Mouse (Mus musculus): ENCODE data around the gene Epn3.
A peak's percentile ranks its signal among the peaks of the same experiment; 100 is the strongest.

The Epn3 gene

DNA sequence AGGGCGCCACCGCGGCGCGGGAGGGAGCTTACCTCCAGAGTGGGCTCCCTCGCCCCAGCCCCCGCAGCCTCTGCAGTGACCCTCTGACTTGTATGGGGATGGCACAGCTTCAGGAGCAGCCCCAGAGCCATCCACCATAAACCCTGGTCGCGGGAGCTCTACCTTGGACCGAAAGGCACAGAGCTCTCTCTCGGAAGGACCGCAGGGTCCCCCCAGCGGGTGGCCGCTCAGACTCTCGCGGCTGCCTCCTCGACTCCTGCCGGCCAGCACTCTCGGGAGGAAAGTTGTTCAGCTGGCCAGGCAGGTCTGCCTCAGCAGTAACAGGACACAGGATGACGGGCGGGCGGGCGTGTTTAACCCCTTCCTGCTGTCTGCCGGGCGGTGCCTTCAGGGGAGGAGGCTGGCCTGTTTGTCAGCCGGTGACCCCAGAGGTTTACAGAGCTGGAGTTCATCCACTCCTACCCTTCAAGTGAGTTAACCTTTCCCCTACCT, at the start of gene Epn3:
Gene Epn3, minus strand, starts transcription at position 314 of the 492 bp plus-strand sequence.
- DNase-seq: peak; percentile 66 to 72

DNA sequence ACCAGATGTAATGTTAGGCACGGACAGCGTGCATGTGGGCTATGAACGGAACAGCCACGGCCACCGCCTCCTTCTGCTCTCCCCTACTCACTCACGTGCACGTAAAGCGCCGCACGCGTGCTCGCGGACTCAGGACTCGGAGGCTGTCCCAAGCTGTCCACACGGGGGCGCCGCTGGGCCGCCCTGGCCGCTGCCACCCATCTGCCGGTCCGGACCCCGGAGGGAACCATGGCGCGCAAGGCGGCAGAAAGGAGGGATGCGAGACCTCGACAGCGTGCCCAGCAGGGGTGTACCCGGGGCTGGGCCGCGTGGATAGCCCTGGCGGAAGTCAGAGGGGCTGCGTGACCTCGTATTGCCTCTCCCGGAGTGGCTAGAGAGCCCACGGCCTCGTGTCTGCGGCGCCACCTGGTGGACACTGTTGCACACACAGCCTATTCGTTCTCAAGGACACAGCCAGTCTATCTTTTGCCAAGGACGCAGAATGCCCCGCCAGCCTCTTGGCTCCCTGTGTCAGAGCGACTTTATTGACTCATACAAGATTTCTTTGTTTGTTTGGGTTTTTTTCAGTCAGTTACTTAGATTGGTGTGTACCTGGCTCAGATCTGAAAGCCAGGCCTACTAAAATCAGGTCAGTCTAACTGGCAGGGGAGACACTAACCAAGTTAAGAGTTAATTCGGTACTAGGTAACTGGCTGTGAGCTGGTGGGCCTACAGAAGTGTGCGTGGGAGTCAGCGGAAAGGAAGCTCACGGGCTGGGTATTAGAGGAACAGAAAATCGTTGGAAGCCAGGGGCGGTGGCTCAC, 49.3 kb upstream of the Epn3 start, which contains the start of gene Rsad1:
Gene Rsad1, minus strand, starts transcription at position 368 of the 803 bp plus-strand sequence.
- DNase-seq: peak; percentile 98 to 99

DNA sequence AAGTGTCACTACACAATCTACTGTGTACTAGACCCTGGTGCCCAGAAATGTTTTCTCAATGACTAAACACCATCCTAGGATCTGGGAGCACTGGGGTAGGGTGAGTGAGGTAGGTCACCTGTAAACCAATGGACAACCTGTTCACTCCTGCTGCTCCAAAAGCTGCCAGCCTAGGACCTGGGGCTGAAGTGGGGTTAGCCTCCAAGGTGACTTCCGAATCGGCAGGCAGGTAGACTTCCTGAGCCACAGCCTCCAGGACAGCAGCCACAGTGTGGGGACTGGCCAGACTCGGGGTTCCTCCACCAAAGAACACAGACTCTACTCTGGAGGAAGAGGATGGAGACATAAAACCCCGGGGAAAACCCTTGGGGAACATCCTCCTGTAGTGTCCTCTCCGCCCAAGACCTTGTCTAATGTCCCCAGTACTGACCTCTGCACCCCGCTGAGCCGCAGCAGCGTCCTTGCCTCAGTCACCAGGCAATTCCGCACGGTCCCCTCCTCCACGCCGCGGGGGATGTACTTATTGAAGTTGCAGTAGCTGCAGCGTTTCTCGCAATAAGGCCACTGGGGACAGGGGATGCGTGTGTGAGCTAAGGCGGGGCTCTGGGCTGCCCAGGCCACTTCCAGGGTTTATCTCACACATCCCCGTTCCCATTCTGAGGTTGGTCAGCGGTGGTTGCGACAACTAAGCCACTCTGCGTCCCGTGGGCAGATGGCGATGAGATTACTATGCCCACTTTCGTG, 48.4 kb upstream of the Epn3 start:
- peak; percentile 78 to 79 for DNase-seq

DNA sequence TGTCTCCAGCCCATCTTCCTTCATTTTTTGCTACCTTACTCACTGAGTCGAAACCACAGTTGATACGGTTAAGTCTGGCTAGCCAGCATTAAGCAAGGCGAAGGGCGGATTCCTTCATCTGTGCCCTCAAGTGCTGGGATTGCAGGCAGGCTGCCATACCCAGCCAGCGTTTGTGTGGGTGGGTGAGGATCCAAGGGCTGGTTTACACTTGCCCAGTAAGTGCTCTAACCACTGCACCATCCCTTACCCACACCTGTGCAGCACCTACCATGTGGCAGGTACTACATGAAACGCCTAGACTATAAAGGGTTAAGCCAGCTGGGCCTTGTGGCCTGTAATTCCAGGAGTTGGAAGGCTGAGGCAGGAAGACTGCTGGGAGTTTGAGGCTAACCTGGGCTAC, 47.5 kb upstream of the Epn3 start:
- no peak for DNase-seq

DNA sequence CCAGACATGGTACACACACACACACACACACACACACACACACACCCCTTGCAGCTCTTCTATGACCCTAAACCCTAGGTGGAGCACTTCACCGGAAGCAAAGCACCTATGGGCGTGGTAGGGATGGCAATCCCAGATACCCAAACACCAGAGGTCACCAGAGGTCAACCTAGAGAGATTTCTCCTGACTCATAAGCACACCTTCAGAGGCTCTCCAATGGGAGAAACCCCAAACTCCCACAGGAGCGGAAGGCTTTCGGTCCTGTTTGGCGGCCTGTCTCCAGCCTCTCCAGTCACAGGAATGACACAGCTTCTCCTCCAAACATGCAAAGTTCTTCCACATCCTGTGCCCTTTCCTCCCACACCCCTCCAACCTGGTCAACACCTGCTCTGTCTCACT, 46.6 kb upstream of the Epn3 start:
- DNase-seq: no peak

DNA sequence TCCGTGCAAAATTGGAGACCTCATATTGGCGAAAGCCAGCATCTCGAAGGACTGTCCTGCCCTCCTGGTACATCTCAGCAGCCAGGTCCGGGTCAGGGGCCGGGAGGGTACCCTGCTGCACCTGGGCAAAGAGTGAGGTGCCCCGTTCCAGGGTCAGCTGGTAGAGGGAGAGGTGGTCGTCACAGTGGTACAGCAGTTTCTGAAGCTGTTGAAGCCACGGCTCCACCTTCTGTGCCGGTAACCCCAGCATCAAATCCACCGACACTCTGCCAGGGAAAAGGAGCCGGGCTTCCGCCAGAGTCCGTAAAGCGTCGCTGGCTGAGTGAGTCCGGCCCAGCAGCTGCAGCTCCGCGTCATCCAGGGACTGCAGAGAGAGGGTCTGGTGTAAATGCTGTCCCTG, 44.6 kb upstream of the Epn3 start:
- peak; percentile 35 to 51 for DNase-seq

DNA sequence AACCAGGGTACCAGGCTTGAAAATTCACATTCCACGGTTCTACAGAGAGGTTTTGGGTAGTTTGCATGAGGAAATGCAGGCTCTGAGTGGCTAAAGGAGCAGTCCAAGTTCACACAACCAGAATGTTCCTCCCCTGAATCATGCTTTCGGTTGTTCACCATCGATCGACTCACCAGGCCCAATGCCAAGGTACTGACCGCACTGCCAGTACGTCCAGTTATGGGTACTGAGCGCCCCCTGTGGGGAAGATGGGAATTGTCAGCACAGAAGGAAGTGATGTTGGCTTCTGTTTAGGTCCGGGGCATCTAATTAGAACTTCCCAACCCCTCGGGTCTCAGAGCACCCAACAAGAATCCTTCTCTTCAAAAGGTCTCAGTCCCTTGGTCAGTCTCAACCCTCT, 44.2 kb upstream of the Epn3 start:
- DNase-seq: peak; percentile 99 to 100

DNA sequence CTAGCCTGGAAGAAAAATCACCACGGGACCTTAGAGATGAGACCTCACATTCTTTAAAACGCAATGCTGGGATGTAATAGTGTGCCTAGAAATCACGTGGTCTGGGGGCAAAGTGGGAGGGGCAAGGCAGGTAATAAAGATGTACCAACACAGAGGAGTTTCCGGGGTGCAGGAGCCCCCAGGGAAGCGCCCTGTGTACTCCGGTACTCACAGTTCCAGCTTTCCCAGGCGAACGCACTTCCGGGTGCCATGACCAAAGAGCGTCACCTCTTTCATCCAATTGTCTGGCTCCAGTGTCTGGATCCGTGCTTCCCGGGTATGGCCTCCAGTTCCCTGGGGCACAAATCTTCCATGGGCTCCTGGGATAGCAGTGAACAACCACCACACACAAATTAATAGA, 43.6 kb upstream of the Epn3 start:
- DNase-seq: no peak

DNA sequence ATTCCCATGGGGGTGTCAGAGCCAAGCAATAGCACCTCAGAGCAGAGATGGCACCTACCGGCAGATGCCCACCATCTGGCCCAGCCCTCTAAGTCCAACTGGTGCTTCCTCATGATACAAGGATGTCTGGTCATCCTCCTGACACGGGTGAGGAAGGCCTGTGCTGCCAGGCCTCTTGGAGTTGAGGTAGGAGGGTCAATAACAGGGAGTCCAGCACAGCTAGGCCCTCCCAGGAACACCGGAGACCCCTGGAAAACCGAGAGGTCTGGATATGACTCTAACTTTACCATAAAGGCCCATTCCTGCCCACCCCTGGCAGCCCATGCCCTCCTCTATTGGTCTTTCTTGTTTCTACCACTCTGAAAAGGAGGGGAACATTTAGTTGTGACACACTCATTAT, 42.6 kb upstream of the Epn3 start:
- DNase-seq: no peak

DNA sequence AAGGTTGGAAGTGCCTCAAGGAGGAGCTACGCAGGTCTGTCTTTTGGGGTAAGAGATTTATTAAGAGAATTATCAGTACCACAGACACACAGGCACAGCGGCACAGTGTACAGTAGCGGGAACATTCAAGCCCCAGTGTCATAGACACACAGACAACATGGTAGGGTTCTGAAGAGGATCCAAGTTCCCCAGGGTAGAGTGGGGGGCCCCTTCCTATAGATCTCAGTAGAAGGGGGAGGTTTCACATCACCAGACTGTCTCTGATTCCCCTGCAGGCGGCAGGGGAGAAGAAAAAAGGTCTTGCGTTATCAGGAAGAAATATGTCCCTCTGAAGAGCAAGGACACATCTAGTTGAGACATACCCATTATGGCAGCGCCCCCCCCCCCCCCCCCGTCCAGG, 40.0 kb upstream of the Epn3 start:
- no peak for DNase-seq

DNA sequence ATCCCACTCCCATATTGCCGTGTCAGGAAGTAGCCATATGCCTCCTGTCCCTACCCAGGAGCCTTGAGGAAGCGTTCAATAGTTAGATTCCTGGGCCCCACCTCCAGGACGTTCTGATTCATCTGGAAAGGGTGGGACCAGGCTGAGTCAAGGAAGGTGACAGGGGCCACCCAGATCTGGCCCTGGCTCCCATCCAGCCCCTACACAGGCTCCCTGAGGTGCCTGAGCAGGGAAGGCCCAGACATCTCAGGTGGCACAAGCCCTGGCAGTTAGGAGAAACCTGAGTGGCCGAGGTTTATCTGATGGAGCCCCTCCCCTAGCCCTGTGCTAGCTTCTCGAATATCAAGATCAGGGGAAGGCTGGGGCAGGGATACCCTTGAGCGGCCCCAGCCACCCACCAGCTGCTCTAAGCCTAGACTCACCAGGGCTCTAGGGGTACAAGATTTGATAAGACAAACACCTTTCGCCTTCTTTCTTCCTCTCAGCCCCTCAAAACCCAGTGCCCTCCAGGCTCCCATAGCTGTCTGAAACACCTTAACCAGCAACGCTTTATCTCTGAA, 39.0 kb upstream of the Epn3 start:
- no peak for DNase-seq

DNA sequence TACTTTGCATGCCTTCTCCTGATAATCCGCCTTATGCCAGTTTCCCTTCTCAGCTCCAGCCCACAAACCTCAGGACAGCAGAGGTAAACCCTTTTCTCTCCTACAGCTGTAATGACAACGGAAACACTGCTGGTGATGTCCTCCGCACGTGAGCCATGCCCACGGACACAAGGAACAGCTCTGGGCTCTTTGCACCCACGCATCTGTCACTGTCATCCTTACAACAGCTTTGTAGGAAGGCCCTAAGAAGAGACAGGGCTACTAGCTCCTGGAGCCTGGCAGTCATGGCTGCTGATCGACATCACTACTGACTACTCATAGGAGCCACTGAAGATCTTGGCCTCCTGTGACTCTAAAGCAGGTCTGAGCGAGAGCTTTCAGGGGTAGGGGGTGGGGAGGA, 33.4 kb upstream of the Epn3 start:
- DNase-seq: no peak

DNA sequence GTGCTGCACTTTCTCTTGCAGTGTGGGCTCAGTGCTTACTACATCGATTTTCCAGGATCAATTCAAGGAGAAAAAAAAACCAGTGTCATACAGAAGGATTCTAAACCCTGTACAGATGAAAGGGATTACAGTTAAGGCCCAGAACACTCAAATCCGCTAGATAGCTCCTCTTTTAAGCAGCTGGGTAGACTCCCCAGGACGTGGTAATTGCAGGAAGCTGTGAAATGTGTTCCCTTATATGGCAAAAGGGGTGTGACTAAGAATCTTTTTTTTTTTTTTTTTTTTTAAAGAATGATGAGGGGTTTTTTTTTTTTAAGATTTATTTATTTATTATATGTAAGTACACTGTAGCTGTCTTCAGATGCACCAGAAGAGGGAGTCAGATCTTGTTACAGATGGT, 29.1 kb upstream of the Epn3 start:
- no peak for DNase-seq

DNA sequence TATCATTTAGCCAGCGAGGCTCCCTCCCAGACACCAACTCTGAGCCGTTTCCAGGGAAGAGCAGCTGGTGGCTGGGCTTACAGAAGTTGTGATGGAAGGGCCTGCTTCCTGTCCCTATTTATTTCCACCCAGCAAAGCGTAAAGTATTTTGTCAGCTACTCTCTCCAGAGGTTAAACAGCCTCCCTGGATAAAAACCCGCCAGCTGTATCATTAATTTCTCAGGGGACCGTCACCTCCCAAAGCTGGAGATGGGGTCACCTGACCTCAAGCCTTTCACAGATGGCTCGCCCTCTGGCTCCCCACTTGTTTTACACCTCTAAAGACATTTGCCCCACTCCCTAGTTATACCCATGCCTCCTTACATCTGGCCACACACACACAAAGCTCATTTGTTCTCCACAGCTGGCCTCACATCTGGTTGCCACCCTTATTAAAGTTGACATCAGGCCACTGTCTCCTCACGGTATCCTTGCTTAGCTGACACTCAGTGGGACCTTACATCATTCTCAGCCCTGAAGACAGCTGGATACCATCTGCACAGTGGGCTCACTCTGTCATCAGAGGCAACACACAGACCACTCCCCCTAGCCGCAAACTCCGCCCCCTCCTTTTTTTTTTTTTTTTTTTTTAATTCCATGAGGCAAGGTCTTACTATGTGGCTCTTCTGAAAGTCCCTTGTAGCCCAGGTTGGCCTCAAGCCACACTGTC, 26.6 kb upstream of the Epn3 start:
- no peak for DNase-seq

DNA sequence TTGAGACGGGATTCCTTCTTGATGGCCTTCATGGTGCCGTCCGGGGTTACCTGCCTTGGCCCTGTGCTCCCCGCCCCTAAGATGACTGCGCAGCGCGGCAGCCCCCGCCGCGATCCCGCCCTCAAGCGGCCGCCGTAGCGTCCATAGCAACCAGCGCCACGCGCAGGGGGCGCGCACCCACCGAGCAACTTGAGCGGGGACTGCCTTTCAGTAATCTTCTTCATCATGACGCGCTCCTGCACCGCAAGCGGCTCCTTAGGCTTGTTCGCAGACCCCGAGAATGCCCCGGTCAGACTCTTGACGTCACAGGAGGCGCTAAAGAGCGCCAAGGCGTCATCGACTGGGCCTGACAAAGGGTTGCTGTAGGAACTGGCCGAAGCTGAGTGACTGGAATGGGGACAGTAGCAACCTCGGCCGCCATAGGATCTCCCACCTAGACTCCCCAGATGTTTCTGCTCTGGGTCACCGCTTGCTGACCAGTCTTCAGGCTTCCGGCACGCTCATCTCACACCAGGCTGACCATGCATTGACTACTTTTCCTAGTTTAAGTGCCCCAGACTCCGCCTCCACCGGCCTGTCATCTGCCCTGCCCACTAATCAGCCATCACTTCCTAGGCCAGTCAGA, 21.6 kb upstream of the Epn3 start, which contains the start of gene Mycbpap:
Gene Mycbpap, minus strand, starts transcription at position 524 of the 625 bp plus-strand sequence.
- DNase-seq: peak; percentile 73 to 75

DNA sequence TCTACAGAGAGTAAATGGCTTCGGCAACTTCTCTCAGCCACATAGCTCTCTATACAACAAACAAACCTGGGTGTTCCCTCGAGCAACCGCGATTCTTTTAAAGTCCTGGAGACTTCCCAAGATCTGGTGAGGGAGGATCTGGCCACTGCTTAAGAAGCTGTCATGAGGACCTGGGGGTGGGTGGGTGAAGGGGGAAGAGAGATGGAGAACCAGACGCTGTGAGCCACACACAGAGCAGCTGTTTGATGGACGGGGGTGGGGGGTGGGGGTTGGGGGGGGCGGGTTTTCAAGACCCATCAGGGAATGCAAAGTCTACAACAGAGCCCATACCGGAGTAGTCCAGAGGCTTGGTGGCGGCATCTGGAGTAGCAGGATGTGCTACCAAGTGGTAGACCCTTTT, 13.7 kb upstream of the Epn3 start:
- DNase-seq: no peak

DNA sequence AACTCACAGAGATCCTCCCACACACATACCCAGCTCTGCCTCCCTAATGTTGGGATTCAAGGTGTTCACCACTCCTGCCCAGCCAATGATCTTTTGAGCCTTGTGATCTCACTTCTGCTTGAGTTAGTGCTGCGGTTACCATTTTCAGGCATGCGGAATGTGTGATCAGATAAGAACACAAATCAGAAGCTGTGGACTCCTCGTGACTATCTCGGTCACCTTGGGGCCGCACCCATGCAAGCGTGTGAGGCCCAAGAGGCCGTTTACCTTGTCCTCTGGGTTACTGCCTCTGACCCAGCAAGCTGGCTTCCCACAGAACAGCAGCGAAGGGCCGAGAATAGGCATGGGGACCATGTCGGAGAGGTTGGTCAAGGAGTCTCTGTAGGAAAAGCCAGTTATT, 9.2 kb upstream of the Epn3 start:
- no peak for DNase-seq

DNA sequence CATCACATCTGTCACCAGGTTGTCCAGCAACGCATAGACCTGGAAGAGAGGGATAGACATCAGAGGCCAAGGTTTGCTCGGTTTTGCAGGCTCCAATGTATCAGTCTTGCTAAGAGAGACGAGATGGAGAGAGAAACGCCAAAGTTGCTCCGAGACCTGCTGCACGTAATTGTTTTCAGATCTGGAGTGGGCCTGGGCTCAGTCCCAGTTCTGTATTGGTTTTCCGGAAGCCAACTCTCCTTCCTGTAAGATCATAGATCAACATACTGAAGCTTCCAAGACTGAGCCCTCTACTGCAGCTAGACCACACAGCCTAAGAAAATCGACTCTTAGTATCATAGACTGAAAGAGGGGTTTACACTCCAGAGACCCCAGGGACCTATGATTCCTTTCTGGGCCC, 1.7 kb upstream of the Epn3 start:
- no peak for DNase-seq

DNA sequence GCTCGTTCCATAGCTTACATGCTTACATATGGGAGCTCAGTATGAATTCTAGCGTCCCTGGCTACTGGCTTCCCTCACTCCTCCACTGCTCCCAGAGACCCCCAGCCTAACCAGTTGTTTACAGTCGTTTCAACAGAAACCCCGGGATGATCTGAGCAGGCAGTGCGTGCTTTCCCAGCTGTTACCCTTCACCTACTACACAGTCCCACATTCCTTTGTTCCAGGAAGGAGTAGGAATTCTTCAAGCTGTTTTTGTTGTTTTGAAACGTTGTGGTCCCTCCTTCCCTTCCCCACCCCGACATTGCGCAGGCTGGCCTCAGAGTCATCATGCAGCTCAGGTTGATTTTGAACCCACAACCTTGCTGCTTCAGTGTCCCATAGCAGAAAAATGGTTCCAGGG, 588 bp upstream of the Epn3 start:
- no peak for DNase-seq

DNA sequence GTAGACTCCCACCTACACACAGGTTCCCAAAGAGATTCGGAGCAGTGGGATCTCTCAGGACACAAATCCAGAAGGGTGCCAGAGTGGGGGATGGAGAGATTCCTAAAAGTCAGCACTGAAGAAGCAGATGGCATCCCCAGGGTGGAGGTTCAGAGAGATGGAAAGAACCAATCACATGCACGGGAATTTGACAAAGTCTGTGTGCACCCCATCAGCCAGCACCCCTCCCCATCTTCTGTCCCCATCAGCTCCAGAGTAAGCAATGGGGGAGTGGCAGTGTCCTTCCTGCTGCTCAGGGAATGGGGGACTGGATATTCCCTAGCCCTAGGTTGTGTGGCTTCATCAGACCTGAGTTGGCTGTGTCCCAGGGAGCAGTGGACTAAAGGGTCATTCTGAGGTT, 739 bp downstream of the Epn3 start:
- DNase-seq: peak; percentile 88 to 90

DNA sequence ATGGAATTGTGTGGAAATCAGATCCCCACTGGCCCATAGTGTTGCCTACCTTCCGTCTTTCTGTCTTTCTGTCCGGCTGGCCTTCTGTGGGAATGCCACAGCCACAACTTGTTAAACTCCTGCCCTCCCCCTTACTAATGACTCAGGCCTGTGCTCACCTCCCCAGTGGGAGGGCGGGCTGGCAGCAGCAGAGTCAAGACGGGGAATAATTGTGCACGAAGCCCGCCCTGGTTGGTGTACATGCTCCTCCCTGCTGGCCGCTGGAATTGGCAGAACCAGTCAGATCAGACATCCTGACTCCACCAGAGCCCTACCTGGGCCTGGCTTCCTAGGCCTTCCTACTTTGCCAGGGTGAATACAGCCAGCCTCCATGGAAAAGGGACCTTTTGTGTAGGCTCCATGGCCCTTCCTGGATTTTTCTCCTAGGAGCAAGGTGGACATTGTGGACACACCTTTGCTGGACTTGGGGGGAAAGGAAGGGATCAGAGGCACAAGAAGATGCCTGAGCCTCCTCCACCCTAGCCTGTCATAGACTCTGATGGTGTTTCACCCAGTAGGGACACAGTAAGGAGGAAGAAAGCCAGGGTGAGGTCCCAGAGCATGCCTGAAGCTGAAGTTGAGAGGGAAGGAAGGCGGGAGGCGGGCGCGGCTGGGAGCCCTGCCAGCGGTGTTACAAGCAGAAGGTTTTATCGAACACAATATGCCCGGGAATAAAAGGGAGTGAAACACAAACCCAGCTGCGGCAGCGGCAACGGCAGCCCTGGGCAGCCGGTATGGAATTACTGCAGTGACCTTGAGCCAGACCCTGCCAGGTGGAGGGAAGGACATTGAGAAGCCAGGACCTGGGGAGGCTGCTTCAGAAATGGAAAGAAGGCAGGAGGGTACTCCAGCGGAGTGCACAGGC, 1.4 kb downstream of the Epn3 start:
- DNase-seq: peak; percentile 71 to 81
